Mouse (Mus musculus): Measurements from ENCODE around the gene Slc48a1. TPM values are rescaled to one million over a fixed set of nuclear protein-coding genes. Genes with fewer than 3 reads are reported as not detected.

Slc48a1 gene
- polyA plus RNA-seq, 1 experiment, result 22.1 TPM

DNA sequence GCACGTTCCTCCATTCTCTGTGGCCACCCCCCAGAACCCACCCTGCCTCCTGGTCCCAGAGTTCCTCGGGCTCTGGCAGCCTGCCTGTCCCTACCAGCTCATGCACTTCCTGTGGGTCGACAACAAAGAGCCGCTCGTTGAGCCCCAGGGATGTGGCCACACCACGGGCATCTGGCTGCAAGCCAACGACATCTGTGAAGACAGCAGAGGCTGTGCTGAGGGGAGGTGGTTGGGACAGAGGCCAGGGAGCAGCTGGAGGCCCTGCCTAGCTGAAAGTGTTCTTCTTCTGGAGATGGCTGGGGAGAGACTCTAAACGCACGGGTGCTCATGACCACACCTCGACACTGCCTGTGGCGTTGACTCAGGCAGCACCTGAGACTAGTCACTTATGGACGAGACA, 27.6 kb upstream of the Slc48a1 start:
- H3K36me3 ChIP-seq (ENCODE audit: control insufficient read depth, insufficient read depth, low read length), result no peaks in the 10 kb centered on the region
- peaks cover 6% of the 10 kb centered on the region; the same call in 1 of the 2 replicates for H3K4me1 ChIP-seq (ENCODE audit: control insufficient read depth, insufficient read depth, insufficient read length, low read length)
- no peak overlapping the region for H3K4me3 ChIP-seq (ENCODE audit: low read depth, low read length)
- TF ChIP-seq POLR2A (IDR thresholded peaks at IDR 0.05; ENCODE audit: low read depth, low read length) (no peak), CTCF (IDR thresholded peaks at IDR 0.05; ENCODE audit: extremely low read depth, insufficient read length, insufficient replicate concordance, low read depth, low read length) (no peak)
- H3K27ac ChIP-seq (ENCODE audit: insufficient read depth, low read depth, low read length), result no peak overlapping the region
- H3K27me3 ChIP-seq (ENCODE audit: control insufficient read depth, insufficient read depth, low read length), result no peaks in the 10 kb centered on the region
- WGBS, result 3% methylated on average over 12 of the region's 12 CpGs

DNA sequence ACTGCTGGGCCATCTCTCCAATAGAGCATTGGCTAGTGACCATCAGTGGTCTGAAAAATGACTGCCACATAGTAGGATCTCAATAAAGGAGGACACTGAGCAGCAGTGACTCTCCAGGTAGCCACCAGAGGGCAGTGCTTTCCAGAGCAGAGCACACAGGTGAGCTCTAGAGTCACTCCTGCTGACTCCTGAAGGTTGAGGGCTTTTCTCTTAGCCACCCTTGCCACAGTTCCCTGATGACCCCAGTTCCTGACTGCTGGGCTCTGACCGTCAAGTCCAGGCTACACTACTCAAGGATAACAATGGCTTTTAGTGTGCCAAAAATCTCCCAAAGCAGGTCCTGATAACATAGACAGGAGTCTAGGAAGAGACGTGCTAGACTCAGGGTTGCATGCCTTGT, 26.6 kb upstream of the Slc48a1 start:
- TF ChIP-seq CTCF (IDR thresholded peaks at IDR 0.05; ENCODE audit: extremely low read depth, insufficient read length, insufficient replicate concordance, low read depth, low read length) (peak; percentile 67; the same call in 1 of the 2 replicates), POLR2A (IDR thresholded peaks at IDR 0.05; ENCODE audit: low read depth, low read length) (no peak)
- H3K4me3 ChIP-seq (ENCODE audit: low read depth, low read length), result no peak overlapping the region
- 84% methylated on average over 2 of the region's 2 CpGs for WGBS
- H3K27ac ChIP-seq (ENCODE audit: insufficient read depth, low read depth, low read length), result no peak overlapping the region
- no peaks in the 10 kb centered on the region for H3K27me3 ChIP-seq (ENCODE audit: control insufficient read depth, insufficient read depth, low read length)
- H3K36me3 ChIP-seq (ENCODE audit: control insufficient read depth, insufficient read depth, low read length), result no peaks in the 10 kb centered on the region
- H3K4me1 ChIP-seq (ENCODE audit: control insufficient read depth, insufficient read depth, insufficient read length, low read length), result peaks cover 6% of the 10 kb centered on the region; the same call in 1 of the 2 replicates

DNA sequence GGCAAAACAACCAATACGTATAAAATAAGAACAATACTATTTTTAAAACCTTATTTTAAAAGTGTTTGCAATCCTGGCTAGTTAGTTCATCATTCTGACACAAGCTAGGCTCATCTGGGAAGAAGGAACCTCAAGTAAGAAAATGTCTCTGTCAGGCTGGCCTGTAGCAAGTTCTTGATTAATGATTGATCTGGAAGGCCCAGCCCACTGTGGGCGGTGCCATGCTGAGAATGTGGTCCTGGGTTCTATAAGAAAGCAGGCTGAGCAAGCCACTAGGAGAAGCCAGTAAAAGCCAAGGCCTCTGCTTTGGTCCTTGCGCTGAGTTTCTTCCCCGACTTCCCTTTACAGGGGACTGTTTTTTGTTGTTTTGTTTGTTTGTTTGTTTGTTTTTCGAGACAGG, 25.8 kb upstream of the Slc48a1 start:
- no peaks in the 10 kb centered on the region for H3K27me3 ChIP-seq (ENCODE audit: control insufficient read depth, insufficient read depth, low read length)
- peaks cover 6% of the 10 kb centered on the region; the same call in 1 of the 2 replicates for H3K4me1 ChIP-seq (ENCODE audit: control insufficient read depth, insufficient read depth, insufficient read length, low read length)
- TF ChIP-seq CTCF (IDR thresholded peaks at IDR 0.05; ENCODE audit: extremely low read depth, insufficient read length, insufficient replicate concordance, low read depth, low read length) (no peak), POLR2A (IDR thresholded peaks at IDR 0.05; ENCODE audit: low read depth, low read length) (no peak)
- no peaks in the 10 kb centered on the region for H3K36me3 ChIP-seq (ENCODE audit: control insufficient read depth, insufficient read depth, low read length)
- no peak overlapping the region for H3K4me3 ChIP-seq (ENCODE audit: low read depth, low read length)
- H3K27ac ChIP-seq (ENCODE audit: insufficient read depth, low read depth, low read length), result no peak overlapping the region
- WGBS, result 85% methylated on average over 5 of the region's 5 CpGs

DNA sequence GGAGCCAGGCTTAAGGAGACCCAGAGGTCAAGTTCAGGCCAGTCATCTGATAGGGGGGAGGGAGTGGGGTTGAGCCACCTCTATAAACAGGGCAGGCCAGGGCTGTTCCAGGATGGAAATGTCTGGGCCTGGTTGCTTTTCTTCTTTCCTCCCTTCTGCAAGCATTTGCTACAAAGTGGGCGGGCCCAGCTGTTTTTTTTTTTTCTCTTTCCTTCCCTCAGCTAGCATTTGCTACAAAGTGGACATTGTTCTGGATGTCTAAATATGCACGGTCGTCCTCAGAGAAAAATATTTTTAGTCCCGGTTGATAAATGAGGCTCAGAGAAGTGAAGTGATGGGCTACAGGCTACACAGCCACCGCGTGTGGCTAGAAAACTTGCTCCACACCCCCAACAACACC, 23.8 kb upstream of the Slc48a1 start:
- Histone ChIP-seq H3K4me1 (ENCODE audit: control insufficient read depth, insufficient read depth, insufficient read length, low read length) (peaks cover 6% of the 10 kb centered on the region; the same call in 1 of the 2 replicates), H3K4me3 (ENCODE audit: low read depth, low read length) (no peak overlapping the region), H3K36me3 (ENCODE audit: control insufficient read depth, insufficient read depth, low read length) (no peaks in the 10 kb centered on the region), H3K27ac (ENCODE audit: insufficient read depth, low read depth, low read length) (no peak overlapping the region), H3K27me3 (ENCODE audit: control insufficient read depth, insufficient read depth, low read length) (no peaks in the 10 kb centered on the region)
- TF ChIP-seq POLR2A (IDR thresholded peaks at IDR 0.05; ENCODE audit: low read depth, low read length) (no peak), CTCF (IDR thresholded peaks at IDR 0.05; ENCODE audit: extremely low read depth, insufficient read length, insufficient replicate concordance, low read depth, low read length) (no peak)
- 40% methylated on average over 6 of the region's 6 CpGs for WGBS

DNA sequence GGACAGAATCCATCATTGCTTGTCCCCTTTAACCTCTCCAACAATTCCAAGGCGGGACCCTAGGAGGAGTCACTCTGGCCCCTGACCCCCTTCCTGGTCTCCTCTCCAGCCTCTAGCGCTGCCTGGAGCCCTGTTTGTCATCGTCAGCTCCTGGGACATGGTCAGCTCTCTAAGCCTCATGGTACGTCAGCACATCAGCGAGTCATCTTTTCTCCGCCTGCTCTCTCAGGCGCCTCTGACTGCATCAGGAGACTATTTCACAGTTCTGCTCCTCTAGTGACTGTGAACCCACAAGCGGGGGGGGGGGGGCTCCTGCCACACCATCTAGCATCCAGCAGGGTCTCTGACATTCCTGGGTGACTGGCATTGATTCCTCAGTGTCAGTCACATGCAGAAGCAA, 23.0 kb upstream of the Slc48a1 start:
- H3K36me3 ChIP-seq (ENCODE audit: control insufficient read depth, insufficient read depth, low read length), result no peaks in the 10 kb centered on the region

DNA sequence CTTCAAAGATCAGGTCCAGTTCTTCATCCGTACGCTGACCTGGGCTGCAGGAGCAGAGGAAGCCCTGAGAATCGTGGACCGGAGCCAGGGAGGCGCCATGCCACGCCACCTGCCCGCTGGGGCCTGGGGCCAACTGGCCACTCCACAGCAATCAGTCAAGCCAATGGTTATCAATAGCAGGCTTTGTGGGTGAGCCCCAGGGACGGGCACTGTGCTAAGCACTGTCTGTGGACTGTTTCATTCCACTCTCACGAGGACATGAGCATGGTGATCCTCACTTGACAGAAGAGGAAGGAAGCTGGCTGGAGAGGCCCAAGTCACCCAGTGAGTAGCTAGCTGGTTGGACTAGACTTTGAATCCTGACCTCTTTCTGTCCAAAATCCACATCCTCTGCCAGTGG, 18.3 kb upstream of the Slc48a1 start:
- TF ChIP-seq CTCF (IDR thresholded peaks at IDR 0.05; ENCODE audit: extremely low read depth, insufficient read length, insufficient replicate concordance, low read depth, low read length), result no peak
- TF ChIP-seq POLR2A (IDR thresholded peaks at IDR 0.05; ENCODE audit: low read depth, low read length), result no peak
- Histone ChIP-seq H3K4me1 (ENCODE audit: control insufficient read depth, insufficient read depth, insufficient read length, low read length) (no peaks in the 10 kb centered on the region), H3K4me3 (ENCODE audit: low read depth, low read length) (no peak overlapping the region), H3K27me3 (ENCODE audit: control insufficient read depth, insufficient read depth, low read length) (no peaks in the 10 kb centered on the region), H3K27ac (ENCODE audit: insufficient read depth, low read depth, low read length) (no peak overlapping the region), H3K36me3 (ENCODE audit: control insufficient read depth, insufficient read depth, low read length) (no peaks in the 10 kb centered on the region)
- WGBS, result 68% methylated on average over 9 of the region's 9 CpGs

More for the DNA sequence above, 23.0 kb upstream of the Slc48a1 start:
- Histone ChIP-seq H3K27me3 (ENCODE audit: control insufficient read depth, insufficient read depth, low read length) (no peaks in the 10 kb centered on the region), H3K4me3 (ENCODE audit: low read depth, low read length) (no peak overlapping the region), H3K4me1 (ENCODE audit: control insufficient read depth, insufficient read depth, insufficient read length, low read length) (peaks cover 6% of the 10 kb centered on the region; the same call in 1 of the 2 replicates), H3K27ac (ENCODE audit: insufficient read depth, low read depth, low read length) (no peak overlapping the region)
- WGBS, result 71% methylated on average over 8 of the region's 8 CpGs
- no peak for TF ChIP-seq POLR2A (IDR thresholded peaks at IDR 0.05; ENCODE audit: low read depth, low read length)
- TF ChIP-seq CTCF (IDR thresholded peaks at IDR 0.05; ENCODE audit: extremely low read depth, insufficient read length, insufficient replicate concordance, low read depth, low read length), result no peak

DNA sequence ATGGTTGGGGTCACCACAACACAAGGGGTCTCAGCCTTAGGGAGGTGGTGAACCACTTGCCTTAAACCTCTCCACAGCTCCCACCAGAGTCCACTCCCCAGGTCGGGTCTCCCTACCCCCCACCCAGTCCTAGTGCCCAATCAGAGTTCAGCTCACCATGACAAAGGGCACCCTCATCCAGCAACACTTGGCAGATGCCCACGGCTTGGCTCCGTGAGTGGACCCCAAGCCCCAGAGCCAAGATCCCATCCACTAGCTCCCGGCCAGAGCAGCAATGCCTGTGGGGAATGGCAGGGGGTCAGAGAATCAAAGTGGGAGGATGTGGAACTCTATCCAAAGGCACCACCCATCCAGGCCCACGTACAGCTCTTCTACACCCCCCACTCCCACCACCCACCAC, 17.4 kb upstream of the Slc48a1 start:
- Histone ChIP-seq H3K36me3 (ENCODE audit: control insufficient read depth, insufficient read depth, low read length) (no peaks in the 10 kb centered on the region), H3K4me3 (ENCODE audit: low read depth, low read length) (no peak overlapping the region), H3K27ac (ENCODE audit: insufficient read depth, low read depth, low read length) (no peak overlapping the region), H3K27me3 (ENCODE audit: control insufficient read depth, insufficient read depth, low read length) (no peaks in the 10 kb centered on the region), H3K4me1 (ENCODE audit: control insufficient read depth, insufficient read depth, insufficient read length, low read length) (no peaks in the 10 kb centered on the region)
- TF ChIP-seq CTCF (IDR thresholded peaks at IDR 0.05; ENCODE audit: extremely low read depth, insufficient read length, insufficient replicate concordance, low read depth, low read length) (no peak), POLR2A (IDR thresholded peaks at IDR 0.05; ENCODE audit: low read depth, low read length) (no peak)
- WGBS, result 69% methylated on average over 5 of the region's 5 CpGs

Measured in small intestine, adult 2 months (tissue).